13 mouse cellular contexts compared by ENCODE assay signal in genomic region chr9:62532876-62533275, GRCm38 (mm10). TPM values are rescaled to one million over a fixed set of nuclear protein-coding genes. Genes with fewer than 3 reads are reported as not detected.
DNase-seq lines count a peak whose midpoint lies in the region; ATAC-seq and TF ChIP-seq lines count a peak whose summit lies in the region.
"Had no signal": no experiment of that assay in that cellular context is flagged by ENCODE, and none has a peak within 500 bp of the region (broad histone marks: within the 10 kb centered on the region; RNA-seq: fewer than 3 reads in every experiment).

No protein-coding gene starts in this region.

- H3K9me3 ChIP-seq in lung, postnatal 0 days (ENCODE audit: low read length): no peaks in the 10 kb centered on the region
- H3K9me3 ChIP-seq in hindbrain, postnatal 0 days (ENCODE audit: low read length): no peaks in the 10 kb centered on the region
- no peaks in the 10 kb centered on the region for H3K9me3 ChIP-seq in stomach, embryonic 15.5 days
- H3K9me3 ChIP-seq: G1E had no signal

- no peak for ATAC-seq in lung, postnatal 0 days
- no peak for ATAC-seq in hindbrain, postnatal 0 days
- ATAC-seq in stomach, embryonic 15.5 days (ENCODE audit: insufficient read depth, low FRiP score, low read depth): no peak

- peak; percentile 27 for DNase-seq in adrenal gland, postnatal 10 days
- DNase-seq in adrenal gland, adult 18-20 months (ENCODE audit: low spot score in 2 of 2): no peak
- DNase-seq in lung, postnatal 0 days (ENCODE audit: low spot score): no peak
- no peak for DNase-seq in lung, postnatal 4 days
- no peak for DNase-seq in hindbrain, postnatal 0 days (ENCODE audit: low spot score)
- DNase-seq in spleen, adult 12 weeks (ENCODE audit: low spot score): no peak
- no peak for DNase-seq in kidney, adult 11 months
- DNase-seq: adrenal gland, adult 2 months; cerebellum, adult 11-12 months had no signal

- H3K36me3 ChIP-seq in lung, postnatal 0 days (ENCODE audit: insufficient read depth, low read length): no peaks in the 10 kb centered on the region
- H3K36me3 ChIP-seq in hindbrain, postnatal 0 days (ENCODE audit: insufficient read depth, low read length): no peaks in the 10 kb centered on the region
- H3K36me3 ChIP-seq in stomach, embryonic 15.5 days: no peaks in the 10 kb centered on the region
- H3K36me3 ChIP-seq: G1E had no signal

- TF ChIP-seq EP300 in lung, postnatal 0 days (IDR thresholded peaks at IDR 0.05): no peak

- WGBS in lung, postnatal 0 days: 57% methylated on average over 11 of the region's 11 CpGs
- 19% methylated on average over 11 of the region's 11 CpGs for WGBS in hindbrain, postnatal 0 days
- WGBS in stomach, embryonic 15.5 days: 71% methylated on average over 11 of the region's 11 CpGs

- H3K4me2 ChIP-seq in lung, postnatal 0 days (replicated peaks; ENCODE audit: low read depth, low read length): no peak overlapping the region
- H3K4me2 ChIP-seq in hindbrain, postnatal 0 days (ENCODE audit: low read depth, low read length): peak overlapping the region; percentile 16; the same call in 1 of the 2 replicates
- H3K4me2 ChIP-seq in stomach, embryonic 15.5 days: no peak overlapping the region

- H3K27me3 ChIP-seq in lung, postnatal 0 days (replicated peaks; ENCODE audit: insufficient read depth, low read length): no peaks in the 10 kb centered on the region
- H3K27me3 ChIP-seq in hindbrain, postnatal 0 days (ENCODE audit: insufficient read depth, low read length): no peaks in the 10 kb centered on the region
- no peaks in the 10 kb centered on the region for H3K27me3 ChIP-seq in stomach, embryonic 15.5 days (replicated peaks)

- H3K4me1 ChIP-seq in lung, postnatal 0 days (ENCODE audit: insufficient read depth, low read depth, low read length): peaks cover 16% of the 10 kb centered on the region
- peaks cover 64% of the 10 kb centered on the region for H3K4me1 ChIP-seq in hindbrain, postnatal 0 days (ENCODE audit: insufficient read depth, low read length)
- peaks cover 25% of the 10 kb centered on the region for H3K4me1 ChIP-seq in stomach, embryonic 15.5 days

- peak overlapping the region; percentile 66 for H3K27ac ChIP-seq in lung, postnatal 0 days (ENCODE audit: low read length)
- H3K27ac ChIP-seq in hindbrain, postnatal 0 days: peak overlapping the region; percentile 79
- peak overlapping the region; percentile 40; the same call in 1 of the 2 replicates for H3K27ac ChIP-seq in stomach, embryonic 15.5 days
- H3K27ac ChIP-seq: liver, embryonic 14.5 days had no signal

- no peak overlapping the region for H3K4me3 ChIP-seq in lung, postnatal 0 days (ENCODE audit: low read depth, low read length)
- no peak overlapping the region for H3K4me3 ChIP-seq in hindbrain, postnatal 0 days (ENCODE audit: low read length)
- no peak overlapping the region for H3K4me3 ChIP-seq in stomach, embryonic 15.5 days (replicated peaks)

- TF ChIP-seq CTCF in lung, postnatal 0 days (IDR thresholded peaks at IDR 0.05): no peak
- TF ChIP-seq CTCF in hindbrain, postnatal 0 days (IDR thresholded peaks at IDR 0.05; ENCODE audit: low read depth): no peak

- no peak overlapping the region for H3K9ac ChIP-seq in lung, postnatal 0 days (replicated peaks; ENCODE audit: low read depth)
- H3K9ac ChIP-seq in hindbrain, postnatal 0 days (replicated peaks; ENCODE audit: low read length): no peak overlapping the region
- no peak overlapping the region for H3K9ac ChIP-seq in stomach, embryonic 15.5 days
- H3K9ac ChIP-seq: liver, embryonic 14.5 days had no signal

RNA-seq across cellular contexts. Expression of gene Coro2b, which starts 4.0 kb away (rescaled TPM):
- 10 to 100 TPM; 18.1 to 22.3 TPM for total RNA-seq in adrenal gland, postnatal 10 days (2021)
- total RNA-seq in adrenal gland, adult 18-20 months (2021): 10 to 100 TPM; 10.5 to 14.8 TPM
- polyA plus RNA-seq in lung, postnatal 0 days (2015; fragmentation: Nextera tagmentation; extraction: Ambion mirVana): 13.9 and 15.8 TPM in 2 replicates
- total RNA-seq in hindbrain, postnatal 0 days (2014; rRNA removed): 42.6 and 47.2 TPM in 2 replicates
- 24.7 and 25.0 TPM in 2 replicates for polyA plus RNA-seq in hindbrain, postnatal 0 days (2015; fragmentation: Nextera tagmentation; extraction: Ambion mirVana)
- 9.6 and 10.2 TPM in 2 replicates for polyA plus RNA-seq in stomach, embryonic 15.5 days (2015; fragmentation: Nextera tagmentation; extraction: Ambion mirVana)
- total RNA-seq: monocyte, adult 5-6 weeks had no signal
- polyA plus RNA-seq: G1E had no signal
